Mouse (Mus musculus): ENCODE data around the gene Eea1.
"Not testable (repeated sequence)": the region's sequence is repeated elsewhere in the genome, so short reads cannot be mapped to it uniquely, and the experiment has no call there.

DNA sequence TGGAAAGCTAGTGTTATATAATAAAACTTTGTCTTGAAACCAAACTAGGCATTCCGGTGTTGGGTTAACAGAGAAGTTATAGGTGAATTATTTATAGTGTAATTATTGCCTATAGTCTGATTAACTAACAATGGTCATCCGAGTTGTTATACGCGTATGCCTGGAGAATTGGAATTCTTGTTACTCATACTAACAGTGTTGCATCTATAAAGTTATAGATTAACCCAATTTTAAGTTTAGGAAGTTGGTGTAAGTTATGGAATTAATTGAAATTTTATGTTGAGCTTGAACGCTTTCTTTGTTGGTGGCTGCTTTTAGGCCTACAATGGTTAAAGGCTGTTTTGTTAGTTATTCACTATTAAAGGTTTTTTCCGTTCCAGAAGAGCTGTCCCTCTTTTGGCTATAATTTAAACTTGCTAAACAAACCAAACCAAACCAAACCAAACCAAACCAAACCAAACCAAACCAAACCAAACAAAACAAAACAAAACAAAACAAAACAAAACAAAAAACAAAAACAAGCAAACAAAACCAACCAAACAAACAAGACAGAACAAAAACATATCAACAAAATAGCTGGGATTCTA lies 137.1 kb downstream of the Eea1 start:
- TF ChIP-seq GATA1, TAL1 (IDR thresholded peaks at IDR 0.05; ENCODE audit: low read length): not testable (repeated sequence)
